Mouse (Mus musculus): ENCODE measurements at regions not wholly inside any gene's neighbourhood (a gene's known extent, or its start where the extent isn't known, plus 50 kb on each side); places are given as distances from the start of the nearest gene placed in this dataset.
"Not testable (repeated sequence)": the region's sequence is repeated elsewhere in the genome, so short reads cannot be mapped to it uniquely, and the experiment has no call there.

DNA sequence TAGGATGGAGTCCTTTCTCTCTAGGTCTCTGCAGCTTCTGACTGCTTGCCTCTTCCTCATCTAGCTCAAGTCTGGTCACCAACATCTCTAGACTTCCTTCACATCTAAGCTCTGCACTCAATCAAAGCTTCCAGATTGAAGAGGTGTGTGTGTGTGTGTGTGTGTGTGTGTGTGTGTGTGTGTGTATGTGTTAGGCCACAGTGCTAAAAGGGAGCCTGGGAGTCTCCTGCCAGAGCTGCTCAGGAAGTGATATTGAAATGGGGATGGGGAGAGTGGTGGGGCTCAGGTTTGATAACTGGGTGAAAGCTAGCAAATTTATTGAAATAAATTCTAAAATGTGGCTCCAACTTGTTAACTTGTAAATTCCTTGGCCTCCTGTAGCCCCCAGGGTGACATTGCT lies 73.3 kb downstream of the Gm31371 start:
- not testable (repeated sequence) for H3K4me3 ChIP-seq (ENCODE audit: low read depth, low read length); H3K27me3 ChIP-seq (ENCODE audit: insufficient read depth, low read length); H3K36me3 ChIP-seq (replicated peaks); H3K4me1 ChIP-seq (ENCODE audit: insufficient read depth, low read depth, low read length); DNase-seq (ENCODE audit: low spot score); ATAC-seq (ENCODE audit: extremely low read depth, insufficient number of reproducible peaks, low FRiP score, poor library complexity, severe bottlenecking); H3K9me3 ChIP-seq (replicated peaks)

DNA sequence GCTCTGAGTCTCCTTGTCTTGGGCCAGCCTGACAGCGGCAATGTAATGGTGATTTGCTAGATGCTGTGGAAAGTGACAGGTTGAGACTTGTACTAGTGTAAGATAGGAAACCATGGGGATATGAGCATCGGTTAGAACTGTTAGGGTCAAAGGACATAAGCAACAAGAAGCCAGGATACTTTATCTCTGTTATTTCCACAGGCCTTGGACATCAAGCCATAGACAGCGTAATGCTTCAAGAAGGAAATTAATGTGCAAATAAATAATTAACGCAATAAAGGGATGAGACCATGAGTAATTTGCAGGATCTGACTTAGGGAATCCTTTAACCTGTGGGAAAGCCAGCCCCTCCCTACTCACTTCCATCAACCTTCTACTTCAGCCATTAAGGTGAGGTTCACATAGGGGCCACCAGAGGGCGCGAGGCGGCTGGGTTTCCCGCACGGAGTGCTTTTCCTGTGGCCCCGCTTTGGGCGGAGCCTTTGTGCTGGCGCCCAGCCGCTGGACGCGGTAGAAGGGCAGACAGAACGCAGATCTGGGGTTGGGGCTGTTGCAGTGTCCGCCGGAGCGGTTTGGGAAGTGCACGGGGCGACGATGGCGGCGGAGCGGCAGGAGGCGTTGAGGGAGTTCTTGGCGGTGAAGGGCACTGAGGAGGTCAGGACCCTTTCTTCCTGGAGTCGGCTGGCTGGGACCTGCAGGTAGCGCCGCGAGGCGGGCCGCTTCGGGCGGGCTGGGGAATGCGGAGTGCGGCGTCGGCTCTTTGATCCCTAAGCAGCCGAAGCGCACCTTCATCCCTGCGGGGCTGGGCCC lies 76.5 kb downstream of the Gm31371 start:
- Histone ChIP-seq H3K4me1 (ENCODE audit: insufficient read depth, low read depth, low read length) (no peaks in the 10 kb centered on the region; the same call in 1 of the 2 replicates), H3K36me3 (replicated peaks) (no peaks in the 10 kb centered on the region), H3K9me3 (replicated peaks) (peaks cover 6% of the 10 kb centered on the region), H3K27me3 (ENCODE audit: insufficient read depth, low read length) (peaks cover 2% of the 10 kb centered on the region; the same call in 1 of the 2 replicates), H3K4me3 (ENCODE audit: low read depth, low read length) (peak overlapping the region; percentile 20; the same call in 1 of the 2 replicates)
- ATAC-seq (ENCODE audit: extremely low read depth, insufficient number of reproducible peaks, low FRiP score, poor library complexity, severe bottlenecking) (no peak), DNase-seq (ENCODE audit: low spot score) (peak; percentile 5)
- TF ChIP-seq POLR2AphosphoS5 (IDR thresholded peaks at IDR 0.05; ENCODE audit: insufficient replicate concordance, low read depth, low read length), result no peak
- TF ChIP-seq CTCF (IDR thresholded peaks at IDR 0.05; ENCODE audit: low read depth, low read length), result peak; percentile 59; the same call in 1 of the 2 replicates

DNA sequence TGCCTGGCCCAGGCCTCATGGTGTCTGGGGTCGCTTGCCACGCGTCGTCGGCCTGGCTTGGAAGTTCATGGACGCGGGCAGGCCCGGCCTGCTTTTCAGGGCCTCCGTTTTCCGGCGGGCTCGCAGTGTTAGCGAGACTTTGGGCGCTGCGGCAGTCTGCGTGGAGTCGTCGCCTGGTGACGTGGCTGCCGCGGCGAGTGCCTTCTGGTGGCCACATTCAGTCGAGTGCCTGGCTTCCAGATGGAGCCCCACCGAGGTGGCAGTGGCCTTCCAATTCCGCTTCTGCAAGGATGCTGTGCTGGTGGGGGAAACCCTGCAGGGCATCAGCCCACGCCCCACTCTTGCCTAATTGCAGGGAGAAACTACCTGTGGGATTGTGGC lies 77.1 kb downstream of the Gm31371 start:
- not testable (repeated sequence) for DNase-seq (ENCODE audit: low spot score); ATAC-seq (ENCODE audit: extremely low read depth, insufficient number of reproducible peaks, low FRiP score, poor library complexity, severe bottlenecking); H3K36me3 ChIP-seq (replicated peaks); H3K27me3 ChIP-seq (ENCODE audit: insufficient read depth, low read length); H3K4me1 ChIP-seq (ENCODE audit: insufficient read depth, low read depth, low read length); H3K9me3 ChIP-seq (replicated peaks)
- peak overlapping the region; percentile 20; the same call in 1 of the 2 replicates for H3K4me3 ChIP-seq (ENCODE audit: low read depth, low read length)

DNA sequence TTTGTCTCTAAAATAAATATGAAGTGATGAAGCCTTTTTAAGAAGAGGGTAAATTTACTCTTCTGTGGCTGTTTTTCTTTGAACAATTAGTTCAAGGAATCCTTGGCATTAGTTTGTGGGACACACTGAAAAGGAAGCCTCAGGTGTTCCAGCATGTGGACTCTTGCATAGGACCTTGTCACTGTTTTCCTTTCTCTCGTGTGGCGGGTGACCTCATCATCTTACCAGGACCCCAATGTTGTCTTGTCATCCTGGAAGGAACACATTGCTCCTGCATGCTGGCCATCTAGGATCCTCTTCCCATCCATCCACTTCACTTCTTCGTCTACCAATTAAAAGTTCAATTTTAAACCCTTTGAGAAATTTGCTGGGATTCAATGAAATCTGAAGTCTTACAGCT lies 104.9 kb downstream of the Gm31371 start:
- H3K9me3 ChIP-seq (replicated peaks); H3K36me3 ChIP-seq (replicated peaks); ATAC-seq (ENCODE audit: extremely low read depth, insufficient number of reproducible peaks, low FRiP score, poor library complexity, severe bottlenecking); H3K4me1 ChIP-seq (ENCODE audit: insufficient read depth, low read depth, low read length); H3K27me3 ChIP-seq (ENCODE audit: insufficient read depth, low read length); H3K4me3 ChIP-seq (ENCODE audit: low read depth, low read length); DNase-seq (ENCODE audit: low spot score): not testable (repeated sequence)

DNA sequence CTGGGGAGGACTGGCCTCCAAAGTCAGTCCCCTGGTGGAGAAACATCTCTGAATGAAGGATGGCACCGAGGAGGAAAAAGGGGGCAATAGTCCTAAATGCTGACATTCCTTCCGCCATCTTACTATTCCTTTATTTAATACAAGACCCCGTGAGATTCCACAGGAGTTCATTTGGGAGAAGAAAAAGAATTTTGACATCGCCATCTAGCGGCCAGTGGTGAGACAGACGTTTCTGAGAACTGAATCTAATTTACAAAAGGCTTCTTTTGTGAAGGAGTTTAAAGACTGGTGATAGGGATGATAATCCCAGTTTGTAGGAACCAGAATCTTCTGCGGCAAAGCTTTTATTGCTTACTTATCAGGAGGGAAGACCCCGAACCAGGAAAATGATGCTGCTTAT lies 107.8 kb downstream of the Gm31371 start:
- not testable (repeated sequence) for H3K36me3 ChIP-seq (replicated peaks); H3K27me3 ChIP-seq (ENCODE audit: insufficient read depth, low read length); H3K9me3 ChIP-seq (replicated peaks); H3K4me1 ChIP-seq (ENCODE audit: insufficient read depth, low read depth, low read length); DNase-seq (ENCODE audit: low spot score); ATAC-seq (ENCODE audit: extremely low read depth, insufficient number of reproducible peaks, low FRiP score, poor library complexity, severe bottlenecking); H3K4me3 ChIP-seq (ENCODE audit: low read depth, low read length)
- TF ChIP-seq CTCF (IDR thresholded peaks at IDR 0.05; ENCODE audit: low read depth, low read length), result peak; percentile 47; the same call in 1 of the 2 replicates

DNA sequence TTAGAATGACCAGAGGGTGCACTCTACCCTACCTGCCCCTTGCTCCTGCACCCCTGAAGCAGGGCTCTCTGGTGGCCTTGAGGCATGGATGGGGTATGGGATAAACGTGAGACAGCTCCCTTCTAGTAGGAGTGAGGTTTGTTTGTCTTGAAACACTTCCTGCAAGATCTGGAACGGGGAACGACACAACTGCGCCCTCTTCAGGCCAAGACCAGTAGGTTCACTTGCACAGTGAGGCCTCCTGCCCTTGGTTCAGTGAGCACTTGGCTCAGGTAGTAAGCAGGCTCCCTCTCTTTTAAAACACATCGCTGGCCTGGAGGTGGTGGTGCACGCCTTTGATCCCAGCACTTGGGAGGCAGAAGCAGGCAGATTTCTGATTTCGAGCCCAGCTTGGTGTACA lies 110.1 kb downstream of the Gm31371 start:
- H3K36me3 ChIP-seq (replicated peaks); H3K9me3 ChIP-seq (replicated peaks); H3K4me3 ChIP-seq (ENCODE audit: low read depth, low read length); ATAC-seq (ENCODE audit: extremely low read depth, insufficient number of reproducible peaks, low FRiP score, poor library complexity, severe bottlenecking); H3K27me3 ChIP-seq (ENCODE audit: insufficient read depth, low read length); H3K4me1 ChIP-seq (ENCODE audit: insufficient read depth, low read depth, low read length); DNase-seq (ENCODE audit: low spot score): not testable (repeated sequence)
- peak; percentile 59; the same call in 1 of the 2 replicates for TF ChIP-seq CTCF (IDR thresholded peaks at IDR 0.05; ENCODE audit: low read depth, low read length)

DNA sequence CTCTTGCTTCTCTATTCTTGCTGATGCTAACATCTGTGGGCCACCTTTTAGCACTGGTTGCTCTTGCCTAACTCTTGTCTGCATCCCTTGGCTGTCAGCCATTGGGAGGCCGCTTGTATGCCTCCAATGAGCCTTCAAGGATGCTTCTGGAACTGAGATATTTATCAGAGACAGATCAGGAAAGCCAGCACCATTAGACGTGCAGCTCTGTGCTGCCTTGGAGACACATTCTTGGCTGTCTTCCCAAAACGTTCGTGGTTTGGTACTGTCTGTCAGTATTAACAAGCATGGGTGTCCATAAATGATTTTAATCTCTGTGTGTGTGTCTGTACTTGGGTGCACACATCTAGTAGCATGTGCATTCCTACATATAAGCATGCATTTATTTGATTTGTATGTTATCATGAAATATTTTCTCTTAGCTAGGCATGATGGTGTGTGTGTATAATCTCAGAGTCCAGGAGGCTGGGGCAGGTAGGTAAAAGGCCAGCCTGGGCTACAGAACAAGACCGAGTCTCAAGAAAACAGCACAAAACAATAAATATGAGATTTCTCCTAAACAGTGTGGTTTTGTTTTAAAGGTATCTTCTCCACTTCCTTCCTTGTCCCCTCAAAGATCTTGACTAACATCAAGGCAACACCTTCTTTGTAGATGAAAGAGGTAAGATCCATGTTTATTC lies 111.4 kb downstream of the Gm31371 start:
- H3K4me3 ChIP-seq (ENCODE audit: low read depth, low read length); H3K27me3 ChIP-seq (ENCODE audit: insufficient read depth, low read length); DNase-seq (ENCODE audit: low spot score); H3K9me3 ChIP-seq (replicated peaks); H3K4me1 ChIP-seq (ENCODE audit: insufficient read depth, low read depth, low read length); ATAC-seq (ENCODE audit: extremely low read depth, insufficient number of reproducible peaks, low FRiP score, poor library complexity, severe bottlenecking); H3K36me3 ChIP-seq (replicated peaks): not testable (repeated sequence)

DNA sequence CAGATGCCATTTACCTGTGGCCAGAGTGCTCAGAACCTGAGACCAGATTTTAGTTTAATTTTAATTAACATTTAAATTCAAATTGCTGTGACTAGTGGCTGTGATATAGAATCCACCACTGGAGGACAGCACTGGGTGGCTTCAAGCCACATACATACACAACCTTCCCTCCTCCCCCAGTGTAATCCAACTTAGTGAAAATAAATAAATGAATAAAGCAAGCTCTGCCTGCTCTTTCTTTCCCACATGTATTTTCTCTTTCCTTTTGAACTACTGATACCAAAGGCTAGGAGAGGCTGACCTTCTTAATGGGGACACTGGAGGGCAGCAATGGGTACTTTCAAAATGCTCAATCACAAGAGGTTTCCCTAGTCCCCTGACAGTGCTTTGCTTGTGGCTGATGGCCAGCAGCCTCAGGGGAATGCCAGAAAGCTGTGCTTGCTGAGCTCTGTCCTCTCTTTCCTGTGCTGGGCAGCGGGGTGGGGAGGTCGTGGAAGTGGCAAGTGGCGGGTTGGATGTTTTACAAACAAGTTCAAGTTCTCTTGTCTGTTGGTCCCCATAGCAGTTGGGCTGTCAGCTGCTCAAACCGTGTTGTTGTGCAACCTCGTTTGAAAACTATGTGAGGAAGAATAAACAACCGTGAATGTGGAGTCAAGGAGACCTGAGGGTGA lies 112.4 kb downstream of the Gm31371 start:
- not testable (repeated sequence) for H3K4me3 ChIP-seq (ENCODE audit: low read depth, low read length); H3K36me3 ChIP-seq (replicated peaks); DNase-seq (ENCODE audit: low spot score); ATAC-seq (ENCODE audit: extremely low read depth, insufficient number of reproducible peaks, low FRiP score, poor library complexity, severe bottlenecking); H3K9me3 ChIP-seq (replicated peaks); H3K27me3 ChIP-seq (ENCODE audit: insufficient read depth, low read length); H3K4me1 ChIP-seq (ENCODE audit: insufficient read depth, low read depth, low read length)
- TF ChIP-seq CTCF (IDR thresholded peaks at IDR 0.05; ENCODE audit: low read depth, low read length), result peak; percentile 11; the same call in 1 of the 2 replicates

DNA sequence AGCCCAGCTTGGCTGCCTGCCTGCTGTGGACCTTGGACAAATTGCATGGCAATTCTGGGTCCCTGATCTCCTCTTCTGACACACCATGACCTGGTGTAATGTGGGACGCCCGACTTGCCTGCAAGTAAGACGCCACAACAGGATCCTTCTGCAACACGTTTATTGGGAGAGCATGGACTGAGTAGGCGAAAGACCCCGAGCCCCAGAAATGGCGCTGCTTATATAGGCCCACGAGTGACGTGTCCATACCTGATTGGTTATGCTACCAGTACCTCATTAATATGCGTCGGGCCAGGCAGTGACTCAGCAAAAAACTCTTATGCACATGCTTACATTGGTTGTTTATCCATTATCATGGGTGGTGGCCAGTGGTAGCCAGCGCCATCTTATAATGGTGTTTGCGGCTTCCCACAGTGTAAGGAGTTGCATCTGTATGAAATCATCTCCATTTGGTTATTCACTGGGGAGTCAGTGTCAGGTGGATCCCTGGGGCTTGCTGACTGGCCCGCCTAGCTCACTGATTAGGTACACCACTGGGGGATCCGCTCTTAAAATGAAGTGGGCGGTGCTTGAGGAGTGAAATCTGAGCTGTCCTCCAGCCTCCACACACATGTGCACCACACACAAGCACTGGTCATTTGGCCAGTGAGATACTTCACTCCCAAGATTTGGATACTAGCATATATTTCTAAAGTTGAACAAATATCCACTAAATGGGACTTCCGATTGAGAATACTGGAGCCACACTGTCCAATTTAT lies 113.1 kb downstream of the Gm31371 start:
- not testable (repeated sequence) for H3K9me3 ChIP-seq (replicated peaks); H3K4me3 ChIP-seq (ENCODE audit: low read depth, low read length); H3K36me3 ChIP-seq (replicated peaks); ATAC-seq (ENCODE audit: extremely low read depth, insufficient number of reproducible peaks, low FRiP score, poor library complexity, severe bottlenecking); H3K27me3 ChIP-seq (ENCODE audit: insufficient read depth, low read length); DNase-seq (ENCODE audit: low spot score); H3K4me1 ChIP-seq (ENCODE audit: insufficient read depth, low read depth, low read length)

DNA sequence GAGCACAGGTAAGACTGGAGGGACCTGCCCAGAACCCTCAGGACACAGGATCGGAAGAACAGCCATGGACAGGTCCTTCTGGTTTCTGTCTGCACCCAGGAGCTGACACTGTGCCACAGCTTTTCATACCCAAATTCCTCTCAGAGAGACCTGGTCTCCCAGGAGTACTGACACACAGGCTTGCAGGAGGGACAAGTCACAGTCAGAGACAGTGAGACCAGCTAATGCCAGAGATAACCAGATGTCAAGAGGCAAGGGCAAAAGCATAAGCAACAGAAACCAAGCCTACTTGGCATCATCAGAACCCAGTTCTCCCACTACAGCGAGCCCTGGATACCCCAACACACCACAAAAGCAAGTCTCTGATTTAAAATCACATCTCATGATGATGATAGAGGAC lies 122.3 kb downstream of the Gm31371 start:
- not testable (repeated sequence) for H3K4me3 ChIP-seq (ENCODE audit: low read depth, low read length); H3K27me3 ChIP-seq (ENCODE audit: insufficient read depth, low read length); H3K9me3 ChIP-seq (replicated peaks); ATAC-seq (ENCODE audit: extremely low read depth, insufficient number of reproducible peaks, low FRiP score, poor library complexity, severe bottlenecking); DNase-seq (ENCODE audit: low spot score); H3K4me1 ChIP-seq (ENCODE audit: insufficient read depth, low read depth, low read length); H3K36me3 ChIP-seq (replicated peaks)
